Mouse (Mus musculus) gastrocnemius, postnatal 36 days (tissue): ENCODE data around the gene Metrnl. TPM values are rescaled to one million over a fixed set of nuclear protein-coding genes. Genes with fewer than 3 reads are reported as not detected.

Source experiments
- DNase-seq, 2 experiments: peaks; one replicate each; pipeline ENCODE4 v3.0.0; 2022
- intact Hi-C: fragments of 180-260 bp; cut with DNase I; formaldehyde crosslinking; loops from one replicate; pipeline ENCODE4 v1.15.1; 2025
- total RNA-seq, 2 experiments: library from RNA; stranded (reverse); gene quantifications; 2 replicates each; pipeline ENCODE4 v1.2.3; 2021

Gene Metrnl
- total RNA-seq, 2 experiments from 2014 or later: 7.2 to 12.0 TPM

GRCm38 (mm10) chr11:121680750-121681149 is 20.6 kb upstream of the Metrnl start:
- DNase-seq: no peak
- intact Hi-C loops: no loop called here

GRCm38 (mm10) chr11:121683243-121683642 is 18.1 kb upstream of the Metrnl start:
- DNase-seq: no peak
- intact Hi-C loops: no loop called here

- intact Hi-C loops: no loop called here
- DNase-seq: no peak
Observed at GRCm38 (mm10) chr11:121685491-121686001, 15.8 kb upstream of the Metrnl start.

GRCm38 (mm10) chr11:121686091-121686490 is 15.3 kb upstream of the Metrnl start:
- DNase-seq: no peak
- intact Hi-C loops: no loop called here

GRCm38 (mm10) chr11:121686674-121687073 is 14.7 kb upstream of the Metrnl start:
- intact Hi-C loops: no loop called here
- no peak for DNase-seq

- intact Hi-C loops: no loop called here
- DNase-seq: no peak
Observed at GRCm38 (mm10) chr11:121688024-121688423, 13.3 kb upstream of the Metrnl start.

- no peak for DNase-seq
- intact Hi-C loops: no loop called here
Observed at GRCm38 (mm10) chr11:121695304-121696064, 5.9 kb upstream of the Metrnl start.

GRCm38 (mm10) chr11:121697271-121697670 is 4.1 kb upstream of the Metrnl start:
- no peak for DNase-seq
- intact Hi-C loops: no loop called here

GRCm38 (mm10) chr11:121698381-121698955 is 2.9 kb upstream of the Metrnl start:
- DNase-seq: no peak
- intact Hi-C loops: no loop called here

- intact Hi-C loops: loop anchor here (5.0 kb wide), 1 partner anchor 105 kb away; no protein-coding TSS in a partner anchor
- peak; percentile 92 to 93 for DNase-seq
Observed at GRCm38 (mm10) chr11:121702111-121702894, 959 bp downstream of the Metrnl start.

GRCm38 (mm10) chr11:121702895-121703618 is 1.7 kb downstream of the Metrnl start:
- DNase-seq: peak; percentile 57 to 65
- intact Hi-C loops: loop anchor here (5.0 kb wide), 1 partner anchor 104 kb away; no protein-coding TSS in a partner anchor

GRCm38 (mm10) chr11:121703619-121704215 is 2.4 kb downstream of the Metrnl start:
- DNase-seq: no peak
- intact Hi-C loops: loop anchor here (5.0 kb wide), 1 partner anchor 104 kb away; no protein-coding TSS in a partner anchor

- intact Hi-C loops: no loop called here
- DNase-seq: no peak
Observed at GRCm38 (mm10) chr11:121706521-121707005, 5.2 kb downstream of the Metrnl start.

- DNase-seq: no peak
- intact Hi-C loops: no loop called here
Observed at GRCm38 (mm10) chr11:121709278-121709677, 7.9 kb downstream of the Metrnl start.

GRCm38 (mm10) chr11:121710245-121710644 is 8.9 kb downstream of the Metrnl start:
- DNase-seq: no peak
- intact Hi-C loops: no loop called here

- DNase-seq: no peak
- intact Hi-C loops: no loop called here
Observed at GRCm38 (mm10) chr11:121712987-121713386, 11.6 kb downstream of the Metrnl start.

- DNase-seq: no peak
- intact Hi-C loops: no loop called here
Observed at GRCm38 (mm10) chr11:121713569-121713968, 12.2 kb downstream of the Metrnl start.

- intact Hi-C loops: no loop called here
- no peak for DNase-seq
Observed at GRCm38 (mm10) chr11:121714745-121715485, 13.6 kb downstream of the Metrnl start.

- intact Hi-C loops: no loop called here
- DNase-seq: no peak
Observed at GRCm38 (mm10) chr11:121717724-121718123, 16.4 kb downstream of the Metrnl start.
